Mouse (Mus musculus) embryo, embryonic 10.5 days (tissue): ENCODE data around the gene Gm28870.
"Not testable (repeated sequence)": the region's sequence is repeated elsewhere in the genome, so short reads cannot be mapped to it uniquely, and the experiment has no call there.

Experiments used
- DNase-seq: peaks from one replicate; pipeline ENCODE4 v3.0.0-alpha.2; 2015; ENCODE audit warnings: low spot score

Gm28870 gene

GRCm38 (mm10) chrY:50096976-50097375 lies at the start of gene Gm28870:
Gm28870 (plus strand) TSS chrY:50097276.
- not testable (repeated sequence) for DNase-seq
